Mouse (Mus musculus): ENCODE results near the gene Rora.

GRCm38 (mm10) chr9:69314451-69315210 lies 661.0 kb downstream of the Rora start:
- TF ChIP-seq CTCF (IDR thresholded peaks at IDR 0.05; ENCODE audit: control insufficient read depth, insufficient read depth, insufficient replicate concordance, low read depth, low read length) (no peak), POLR2A (IDR thresholded peaks at IDR 0.05; ENCODE audit: control insufficient read depth, low read depth, low read length) (no peak)
